Mouse (Mus musculus) CH12.LX (cell line): ENCODE data around the gene Fam171a2. TPM values are rescaled to one million over a fixed set of nuclear protein-coding genes. Genes with fewer than 3 reads are reported as not detected.

Experiments
- DNase-seq: peaks from one replicate; pipeline ENCODE4 v3.0.0-alpha.2; 2013; ENCODE audit errors: extremely low read depth
- H3K27ac ChIP-seq: 2 replicates; pipeline ENCODE4 v1.5.1; 2012; ENCODE audit warnings: low read depth, mild to moderate bottlenecking, control low read depth, moderate library complexity; ENCODE audit not compliant: insufficient read depth
- H3K27me3 ChIP-seq: replicated peaks from 2 replicates; pipeline ENCODE3; 2012; ENCODE audit warnings: inconsistent platforms
- H3K36me3 ChIP-seq, 2 experiments: replicated peaks in 1 of 2; 2 replicates each; pipeline versions ENCODE3 to v1.6.1; 2012; ENCODE audit warnings: inconsistent platforms in 1 of 2, low read length in 1 of 2, mild to moderate bottlenecking in 1 of 2, mixed read lengths in 1 of 2, moderate library complexity in 1 of 2; ENCODE audit not compliant: control insufficient read depth in 1 of 2, insufficient read depth in 1 of 2
- H3K4me1 ChIP-seq, 2 experiments: 2 replicates each; pipeline ENCODE4 v1.6.1; 2012; ENCODE audit warnings: inconsistent platforms in 1 of 2, moderate library complexity in 1 of 2; ENCODE audit not compliant: insufficient read depth in 2 of 2, control insufficient read depth in 1 of 2
- H3K4me2 ChIP-seq: 2 replicates; pipeline ENCODE4 v1.6.1; 2012; ENCODE audit warnings: low read depth, mild to moderate bottlenecking, control low read depth; ENCODE audit not compliant: poor library complexity, insufficient read depth, severe bottlenecking
- H3K4me3 ChIP-seq, 3 experiments: fragments of 150-350 bp in 1 of 3; sonication (generic) in 1 of 3; replicated peaks in 1 of 3; 2 replicates each; pipeline versions ENCODE3 to v1.5.1; 2011 to 2012; ENCODE audit warnings: low read depth in 2 of 3, low read length in 2 of 3, mild to moderate bottlenecking in 2 of 3, moderate library complexity in 2 of 3, control low read depth in 1 of 3, improper control_type of control experiment in 1 of 3, inconsistent platforms in 1 of 3, mixed read lengths in 1 of 3; ENCODE audit not compliant: poor library complexity in 1 of 3
- H3K79me2 ChIP-seq: replicated peaks from 2 replicates; pipeline ENCODE4 v1.6.1; 2012; ENCODE audit warnings: mild to moderate bottlenecking, moderate library complexity; ENCODE audit not compliant: control insufficient read depth, poor library complexity, insufficient read depth, severe bottlenecking; ENCODE audit errors: extremely low read depth
- H3K9ac ChIP-seq: 2 replicates; pipeline ENCODE4 v1.6.1; 2012; ENCODE audit warnings: low read depth, mild to moderate bottlenecking, control low read depth, moderate library complexity; ENCODE audit not compliant: insufficient read depth
- H3K9me3 ChIP-seq: replicated peaks from 2 replicates; pipeline ENCODE3; 2012; ENCODE audit warnings: low read length, inconsistent platforms, mixed read lengths
- CHD2 ChIP-seq: IDR thresholded peaks from 2 replicates; pipeline ENCODE4 v1.6.1; 2011; ENCODE audit warnings: low read length, improper control_type of control experiment
- E2F4 ChIP-seq: IDR thresholded peaks from 2 replicates; pipeline ENCODE4 v1.6.1; 2011; ENCODE audit warnings: low read depth, low read length, improper control_type of control experiment; ENCODE audit not compliant: insufficient replicate concordance
- ELF1 ChIP-seq: IDR thresholded peaks from 2 replicates; pipeline ENCODE4 v1.6.1; 2014; ENCODE audit warnings: low read depth, mild to moderate bottlenecking, inconsistent platforms, low read length, improper control_type of control experiment
- EP300 ChIP-seq: IDR thresholded peaks from 2 replicates; pipeline ENCODE4 v1.6.1; 2011; ENCODE audit warnings: low read length, improper control_type of control experiment
- GABPA ChIP-seq: IDR thresholded peaks from 2 replicates; pipeline ENCODE4 v1.6.1; 2012; ENCODE audit warnings: low read depth, low read length, improper control_type of control experiment, inconsistent platforms; ENCODE audit not compliant: insufficient replicate concordance
- JUN ChIP-seq: IDR thresholded peaks from 2 replicates; pipeline ENCODE4 v1.6.1; 2011; ENCODE audit warnings: low read depth, mild to moderate bottlenecking, low read length, improper control_type of control experiment, moderate library complexity; ENCODE audit not compliant: insufficient read depth
- JUND ChIP-seq: conservative IDR thresholded peaks from 2 replicates; pipeline ENCODE4 v1.6.1; 2011; ENCODE audit warnings: low read depth, low read length, improper control_type of control experiment
- KAT2A ChIP-seq: IDR thresholded peaks from 2 replicates; pipeline ENCODE4 v1.6.1; 2012; ENCODE audit warnings: low read length, improper control_type of control experiment, inconsistent platforms; ENCODE audit not compliant: insufficient replicate concordance
- MAFK ChIP-seq: IDR thresholded peaks from 2 replicates; pipeline ENCODE4 v1.6.1; 2011; ENCODE audit warnings: low read length, improper control_type of control experiment; ENCODE audit not compliant: insufficient replicate concordance
- MXI1 ChIP-seq: IDR thresholded peaks from 2 replicates; pipeline ENCODE4 v1.6.1; 2011; ENCODE audit warnings: mild to moderate bottlenecking, low read depth, low read length, improper control_type of control experiment
- NRF1 ChIP-seq: IDR thresholded peaks from 2 replicates; pipeline ENCODE4 v1.6.1; 2014; ENCODE audit warnings: low read depth, mild to moderate bottlenecking, inconsistent platforms, low read length, improper control_type of control experiment, moderate library complexity
- POLR2AphosphoS2 ChIP-seq: IDR thresholded peaks from 2 replicates; pipeline ENCODE4 v1.6.1; 2011; ENCODE audit warnings: low read depth, low read length, improper control_type of control experiment
- RAD21 ChIP-seq: IDR thresholded peaks from 2 replicates; pipeline ENCODE4 v1.6.1; 2011; ENCODE audit warnings: low read depth, mild to moderate bottlenecking, low read length, improper control_type of control experiment, moderate library complexity
- RCOR1 ChIP-seq: conservative IDR thresholded peaks from 2 replicates; pipeline ENCODE4 v1.6.1; 2012; ENCODE audit warnings: low read depth, mild to moderate bottlenecking, inconsistent platforms, low read length, improper control_type of control experiment
- TCF12 ChIP-seq: IDR thresholded peaks from 2 replicates; pipeline ENCODE4 v1.6.1; 2014; ENCODE audit warnings: low read depth, mild to moderate bottlenecking, inconsistent platforms, low read length, improper control_type of control experiment
- USF1 ChIP-seq: IDR thresholded peaks from 2 replicates; pipeline ENCODE4 v1.6.1; 2014; ENCODE audit warnings: low read depth, mild to moderate bottlenecking, inconsistent platforms, low read length, improper control_type of control experiment
- ZC3H11A ChIP-seq: IDR thresholded peaks from 2 replicates; pipeline ENCODE4 v1.6.1; 2012; ENCODE audit warnings: low read depth, mild to moderate bottlenecking, inconsistent platforms, low read length, improper control_type of control experiment
- ZNF384 ChIP-seq: IDR thresholded peaks from 2 replicates; pipeline ENCODE4 v1.6.1; 2012; ENCODE audit warnings: low read depth, low read length, improper control_type of control experiment, inconsistent platforms
- dilution Hi-C: fragments of 300-500 bp; cut with MboI; formaldehyde crosslinking; loops from 2 replicates; pipeline ENCODE4 v1.14.3; 2020; ENCODE audit warnings: low sequenced_read_pairs; ENCODE audit not compliant: extremely low pct_unique_long_range_greater_than_20kb, extremely low pct_ligation_motif_present
- in situ Hi-C: fragments of 300-500 bp; cut with MboI; formaldehyde crosslinking; loops from 3 replicates; pipeline ENCODE4 v1.14.3; 2019; ENCODE audit warnings: low sequenced_read_pairs, low pct_ligation_motif_present, low pct_unique_long_range_greater_than_20kb, mixed read lengths
- polyA plus RNA-seq: library from polyadenylated mRNA; unstranded; fragments of >175 nt; gene quantifications from 2 replicates; pipeline ENCODE4 v1.2.1, GENCODE M21; 2012; ENCODE audit warnings: low read depth; ENCODE audit not compliant: insufficient read length
- total RNA-seq, 2 experiments: library from RNA; depleted of rRNA; stranded (reverse); fragments of 300-350 nt in 1 of 2; fragments of >200 nt in 1 of 2; gene quantifications; 2 replicates each; pipeline ENCODE4 v1.2.3; 2012 to 2014

Fam171a2 gene
- total and polyA plus RNA-seq, 3 experiments: not detected

GRCm38 (mm10) chr11:102445264-102445890, 2.1 kb downstream of the Fam171a2 start:
- Histone ChIP-seq H3K4me3 (no peak overlapping the region), H3K4me2 (no peak overlapping the region), H3K27ac (no peak overlapping the region), H3K9ac (no peak overlapping the region), H3K9me3 (peaks cover 17% of the 10 kb centered on the region), H3K4me1 (no peaks in the 10 kb centered on the region), H3K36me3 (no peaks in the 10 kb centered on the region), H3K27me3 (peaks cover 67% of the 10 kb centered on the region), H3K79me2 (no peaks in the 10 kb centered on the region)
- dilution Hi-C loops: no loop called here
- no peak for DNase-seq
- in situ Hi-C loops: no loop called here
- TF ChIP-seq JUND: no peak
- no peak for TF ChIP-seq POLR2AphosphoS2
- no peak for TF ChIP-seq CHD2
- TF ChIP-seq JUN: no peak
- no peak for TF ChIP-seq RAD21
- no peak for TF ChIP-seq USF1
- no peak for TF ChIP-seq ZNF384
- no peak for TF ChIP-seq RCOR1
- no peak for TF ChIP-seq KAT2A
- no peak for TF ChIP-seq MAFK
- TF ChIP-seq EP300: no peak
- TF ChIP-seq NRF1: no peak
- TF ChIP-seq ZC3H11A: no peak
- TF ChIP-seq TCF12: no peak
- TF ChIP-seq E2F4: no peak
- no peak for TF ChIP-seq MXI1

GRCm38 (mm10) chr11:102444781-102445180, 2.7 kb downstream of the Fam171a2 start:
- peaks cover 64% of the 10 kb centered on the region for H3K27me3 ChIP-seq
- no peak overlapping the region for H3K27ac ChIP-seq

More at GRCm38 (mm10) chr11:102444781-102445180, 2.7 kb downstream of the Fam171a2 start:
- TF ChIP-seq GABPA (no peak), ZNF384 (peak; percentile 38; the same call in 1 of the 2 replicates), ELF1 (no peak)
- DNase-seq: no peak
- no peaks in the 10 kb centered on the region for H3K4me1 ChIP-seq
- no peak overlapping the region for H3K9ac ChIP-seq
- H3K36me3 ChIP-seq: no peaks in the 10 kb centered on the region
- no peaks in the 10 kb centered on the region for H3K79me2 ChIP-seq
- H3K4me3 ChIP-seq: no peak overlapping the region
- H3K9me3 ChIP-seq: peaks cover 17% of the 10 kb centered on the region
- in situ Hi-C loops: no loop called here
- no peak overlapping the region for H3K4me2 ChIP-seq
- dilution Hi-C loops: no loop called here
